Mouse (Mus musculus) megakaryocyte, embryonic 14.5 days (primary cell): Measurements from ENCODE around the gene Gfpt2. TPM values are rescaled to one million over a fixed set of nuclear protein-coding genes. Genes with fewer than 3 reads are reported as not detected.
A peak's percentile ranks its signal among the peaks of the same experiment; 100 is the strongest.

ENCODE experiments used
- H3K27me3 ChIP-seq: replicated peaks from 2 replicates; pipeline ENCODE3; 2012; ENCODE audit warnings: inconsistent platforms
- H3K36me3 ChIP-seq: replicated peaks from 2 replicates; pipeline ENCODE3; 2012; ENCODE audit warnings: low read length, inconsistent platforms, mixed read lengths
- H3K4me1 ChIP-seq: 2 replicates; pipeline ENCODE4 v1.6.1; 2012; ENCODE audit warnings: inconsistent platforms
- H3K4me3 ChIP-seq: replicated peaks from 2 replicates; pipeline ENCODE3; 2012; ENCODE audit warnings: moderate library complexity, mild to moderate bottlenecking, inconsistent platforms
- H3K9me3 ChIP-seq: 2 replicates; pipeline ENCODE4 v1.6.1; 2012; ENCODE audit warnings: inconsistent platforms
- FLI1 ChIP-seq: IDR thresholded peaks from 2 replicates; pipeline ENCODE4 v1.6.1; 2012; ENCODE audit warnings: low read length, inconsistent platforms, mixed read lengths
- GATA1 ChIP-seq: IDR thresholded peaks from 3 replicates; pipeline ENCODE4 v1.6.1; 2012; ENCODE audit warnings: mixed read lengths, low read length, inconsistent platforms, borderline replicate concordance
- polyA plus RNA-seq: library from polyadenylated mRNA; stranded (reverse); fragments of >175 nt; gene quantifications from 2 replicates; pipeline ENCODE4 v1.2.3, GENCODE M21; 2012; ENCODE audit warnings: low replicate concordance; ENCODE audit not compliant: insufficient read depth

The Gfpt2 gene
- polyA plus RNA-seq, 1 experiment: not detected

DNA sequence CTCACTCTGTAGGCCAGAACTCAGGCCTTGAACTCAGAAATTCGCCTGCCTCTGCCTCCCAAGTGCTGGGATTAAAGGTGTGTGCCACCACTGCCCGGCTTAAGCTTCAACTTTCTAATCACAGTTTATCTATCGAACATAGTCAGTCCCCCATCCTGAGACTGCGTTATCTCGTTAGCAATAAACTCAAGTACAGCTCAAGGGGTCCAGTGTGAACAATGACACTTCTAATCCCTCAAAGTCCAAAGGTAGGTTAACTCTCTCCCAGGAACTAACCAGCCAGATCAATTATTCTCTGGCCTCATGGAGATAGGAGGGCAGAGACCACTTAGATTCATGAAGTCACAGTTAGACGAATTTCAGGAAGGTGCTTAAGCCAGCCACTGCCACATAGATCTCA, 40.3 kb downstream of the Gfpt2 start:
- peaks cover 37% of the 10 kb centered on the region for H3K4me1 ChIP-seq
- TF ChIP-seq GATA1 (no peak), FLI1 (no peak)
- H3K27me3 ChIP-seq: peaks cover 13% of the 10 kb centered on the region
- H3K9me3 ChIP-seq: 0 out of 2 replicates have a peak, but pooled peaks cover 3% of the 10 kb centered on the region
- H3K36me3 ChIP-seq: no peaks in the 10 kb centered on the region
- no peak overlapping the region for H3K4me3 ChIP-seq

DNA sequence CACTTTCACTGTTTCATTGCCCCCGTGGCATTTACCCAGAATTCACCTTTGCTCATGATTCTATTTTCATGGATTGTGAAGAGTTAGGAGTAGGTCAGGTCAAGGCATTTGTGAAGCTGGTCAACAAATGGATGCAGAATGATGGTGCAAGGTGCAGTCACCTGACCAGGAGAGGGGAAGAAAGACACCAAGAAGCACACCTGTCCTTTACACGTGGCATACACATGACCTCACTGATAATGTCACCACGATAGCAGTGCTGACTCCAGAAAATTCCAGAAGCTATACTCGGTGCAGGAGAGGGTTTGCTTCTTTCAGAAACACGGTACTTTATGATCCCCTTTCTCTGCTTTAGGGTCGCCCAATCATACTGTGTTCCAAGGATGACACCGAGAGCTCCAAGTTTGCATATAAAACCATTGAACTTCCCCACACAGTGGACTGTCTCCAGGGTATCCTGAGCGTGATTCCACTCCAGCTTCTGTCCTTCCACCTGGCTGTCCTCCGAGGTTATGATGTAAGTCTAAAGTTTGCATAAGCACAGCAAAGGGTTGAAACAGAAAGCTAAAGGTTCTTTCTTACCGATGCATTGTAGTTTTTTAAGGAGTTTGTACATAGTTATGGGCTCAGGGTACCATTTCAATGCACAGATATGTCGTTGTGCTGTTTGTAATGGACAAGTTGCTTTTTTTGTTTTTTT, 41.4 kb downstream of the Gfpt2 start:
- Histone ChIP-seq H3K4me1 (peaks cover 37% of the 10 kb centered on the region), H3K4me3 (no peak overlapping the region), H3K36me3 (no peaks in the 10 kb centered on the region), H3K9me3 (0 out of 2 replicates have a peak, but pooled peaks cover 3% of the 10 kb centered on the region), H3K27me3 (peaks cover 10% of the 10 kb centered on the region)
- TF ChIP-seq GATA1 (no peak), FLI1 (no peak)

DNA sequence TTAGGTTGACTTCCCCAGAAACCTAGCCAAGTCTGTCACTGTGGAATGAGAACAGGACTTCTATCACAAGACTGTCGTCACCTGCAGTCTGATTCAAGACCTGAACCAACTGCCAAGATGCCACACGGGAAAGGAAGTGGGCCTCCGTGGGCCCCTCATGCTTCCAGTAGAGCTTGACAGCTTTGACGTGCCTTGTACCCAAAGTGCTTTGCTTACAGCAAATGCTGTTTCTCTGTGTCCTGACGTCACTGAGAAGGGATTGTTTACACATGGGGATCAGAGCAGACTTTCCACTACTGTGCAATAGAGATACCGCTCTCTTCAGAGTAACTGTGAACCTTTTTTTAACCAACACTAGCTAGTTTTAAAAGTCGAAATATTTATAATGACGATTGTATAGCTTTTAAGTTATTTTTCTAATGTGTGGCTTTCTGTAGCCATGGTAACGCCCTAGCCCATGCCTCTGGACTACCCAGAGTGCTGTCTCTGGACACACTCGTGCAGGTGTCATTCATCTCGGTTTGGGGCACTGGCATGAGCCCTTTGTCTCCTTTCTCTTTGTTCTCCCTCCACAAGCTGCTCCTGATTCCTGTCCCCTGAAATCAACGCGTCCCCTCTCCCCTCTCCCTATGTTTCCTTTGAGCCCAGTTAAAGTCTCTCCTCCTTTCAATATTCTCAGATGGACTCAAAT, 43.9 kb downstream of the Gfpt2 start:
- TF ChIP-seq FLI1 (no peak), GATA1 (no peak)
- Histone ChIP-seq H3K36me3 (no peaks in the 10 kb centered on the region), H3K27me3 (no peaks in the 10 kb centered on the region), H3K4me1 (peaks cover 49% of the 10 kb centered on the region), H3K4me3 (no peak overlapping the region), H3K9me3 (0 out of 2 replicates have a peak, but pooled peaks cover 3% of the 10 kb centered on the region)

DNA sequence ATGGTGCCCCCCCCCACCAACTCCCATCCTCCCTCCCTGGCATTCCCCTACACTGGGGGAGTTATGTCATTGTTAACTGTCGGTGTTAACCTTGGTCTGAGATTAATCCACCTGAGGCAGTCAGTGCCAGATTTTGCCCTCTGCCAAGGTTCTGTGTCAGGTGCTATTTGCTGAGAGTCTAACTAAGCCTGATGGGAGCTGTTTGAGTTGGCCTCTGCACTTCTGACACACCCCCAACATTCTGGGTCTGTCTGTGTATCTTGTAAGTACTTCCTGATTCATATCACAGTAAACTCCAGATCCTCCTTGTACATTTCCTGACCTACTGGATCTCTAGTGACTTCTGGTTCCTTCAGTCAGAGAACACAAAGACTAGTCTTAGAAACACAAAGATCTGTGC, 46.7 kb downstream of the Gfpt2 start:
- TF ChIP-seq GATA1 (no peak), FLI1 (no peak)
- Histone ChIP-seq H3K27me3 (no peaks in the 10 kb centered on the region), H3K4me1 (peaks cover 71% of the 10 kb centered on the region), H3K4me3 (no peak overlapping the region), H3K36me3 (no peaks in the 10 kb centered on the region), H3K9me3 (no peaks in the 10 kb centered on the region)

DNA sequence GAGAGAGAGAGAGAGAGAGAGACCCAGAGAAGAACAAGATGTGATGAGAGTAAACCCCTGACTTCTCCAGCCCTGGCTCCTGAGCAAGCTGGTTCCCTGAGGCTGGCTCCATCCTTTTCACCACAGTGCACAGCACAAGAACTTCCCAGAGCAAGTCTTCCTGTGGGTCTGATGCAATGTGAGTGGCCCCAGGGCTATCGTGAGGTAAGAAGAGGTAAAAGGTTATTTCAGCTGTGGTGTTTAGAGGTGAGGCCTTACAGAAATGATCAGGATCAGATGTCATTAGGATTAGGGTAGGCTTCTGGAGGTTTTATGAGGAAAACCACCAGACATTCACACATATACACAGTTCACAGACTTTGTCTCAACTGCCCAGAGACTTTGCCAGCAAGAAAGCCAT, 47.9 kb downstream of the Gfpt2 start:
- peaks cover 78% of the 10 kb centered on the region for H3K4me1 ChIP-seq
- H3K4me3 ChIP-seq: no peak overlapping the region
- no peaks in the 10 kb centered on the region for H3K9me3 ChIP-seq
- TF ChIP-seq GATA1 (no peak), FLI1 (no peak)
- H3K36me3 ChIP-seq: no peaks in the 10 kb centered on the region
- H3K27me3 ChIP-seq: no peaks in the 10 kb centered on the region

DNA sequence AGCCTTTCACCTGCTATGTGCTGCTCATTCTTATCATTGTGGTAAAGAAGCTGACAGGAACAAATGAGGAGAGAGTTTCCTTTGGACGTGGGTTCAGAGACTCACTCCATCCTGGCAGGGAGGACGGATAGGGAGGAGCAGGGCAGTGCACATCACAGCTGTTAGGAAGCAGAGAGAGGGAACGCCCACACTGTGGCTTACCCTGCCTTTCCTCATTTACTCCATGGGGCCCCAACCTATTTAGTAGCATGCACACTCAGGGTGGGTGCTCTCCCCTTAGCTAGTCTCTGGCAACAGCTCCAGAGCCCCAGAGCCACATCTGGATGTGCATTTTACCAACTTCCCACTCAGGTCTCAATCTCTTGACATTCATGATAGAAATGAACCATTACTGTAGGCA, 48.7 kb downstream of the Gfpt2 start:
- Histone ChIP-seq H3K4me3 (peak overlapping the region; percentile 85), H3K9me3 (no peaks in the 10 kb centered on the region), H3K36me3 (no peaks in the 10 kb centered on the region), H3K4me1 (peaks cover 81% of the 10 kb centered on the region), H3K27me3 (no peaks in the 10 kb centered on the region)
- no peak for TF ChIP-seq FLI1
- TF ChIP-seq GATA1: no peak

DNA sequence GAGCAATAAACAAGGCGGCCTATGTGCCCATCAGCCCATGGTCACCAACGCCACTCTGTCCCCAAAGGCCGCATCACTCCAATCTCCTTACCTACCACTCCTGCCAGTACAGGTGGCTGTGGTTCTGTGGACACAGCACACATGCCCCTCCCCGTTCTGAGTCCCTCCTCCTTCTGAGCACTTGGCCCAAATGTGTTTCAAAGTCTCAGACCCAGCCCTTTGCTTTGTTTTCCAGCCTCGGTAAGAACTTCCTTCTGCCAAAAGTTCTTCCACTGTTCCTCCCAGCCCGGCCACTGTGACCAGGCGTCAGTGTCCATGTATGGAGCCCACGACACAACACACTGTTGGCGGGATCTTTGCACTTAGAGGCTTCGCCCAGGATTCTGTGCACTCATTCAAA, 50.3 kb downstream of the Gfpt2 start:
- H3K36me3 ChIP-seq: no peaks in the 10 kb centered on the region
- peaks cover 83% of the 10 kb centered on the region for H3K4me1 ChIP-seq
- no peaks in the 10 kb centered on the region for H3K27me3 ChIP-seq
- no peak for TF ChIP-seq GATA1
- H3K4me3 ChIP-seq: no peak overlapping the region
- H3K9me3 ChIP-seq: no peaks in the 10 kb centered on the region

DNA sequence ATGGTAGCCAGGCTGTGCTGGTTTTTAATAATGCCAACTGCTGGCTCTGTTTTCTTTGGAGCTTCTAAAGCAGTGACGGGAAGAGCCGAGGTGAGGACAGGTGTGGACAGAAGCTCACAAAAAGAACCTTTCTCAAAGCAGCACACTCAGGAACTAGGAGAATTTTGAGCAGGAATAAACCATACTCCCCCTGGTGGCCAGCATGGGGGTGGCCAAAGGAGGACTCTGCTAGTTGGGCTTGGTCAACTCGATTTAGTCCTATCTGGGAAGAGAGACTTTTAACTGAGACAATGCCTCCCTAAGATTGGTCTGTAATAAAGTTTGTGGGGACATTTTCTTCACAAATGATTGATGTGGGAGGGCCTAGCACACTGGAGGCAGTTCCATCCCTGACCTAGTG, 51.0 kb downstream of the Gfpt2 start:
- peak overlapping the region; percentile 64 for H3K4me3 ChIP-seq
- TF ChIP-seq FLI1: no peak
- no peak for TF ChIP-seq GATA1
- H3K9me3 ChIP-seq: no peaks in the 10 kb centered on the region
- H3K27me3 ChIP-seq: no peaks in the 10 kb centered on the region
- peaks cover 83% of the 10 kb centered on the region for H3K4me1 ChIP-seq
- peaks cover 4% of the 10 kb centered on the region for H3K36me3 ChIP-seq

DNA sequence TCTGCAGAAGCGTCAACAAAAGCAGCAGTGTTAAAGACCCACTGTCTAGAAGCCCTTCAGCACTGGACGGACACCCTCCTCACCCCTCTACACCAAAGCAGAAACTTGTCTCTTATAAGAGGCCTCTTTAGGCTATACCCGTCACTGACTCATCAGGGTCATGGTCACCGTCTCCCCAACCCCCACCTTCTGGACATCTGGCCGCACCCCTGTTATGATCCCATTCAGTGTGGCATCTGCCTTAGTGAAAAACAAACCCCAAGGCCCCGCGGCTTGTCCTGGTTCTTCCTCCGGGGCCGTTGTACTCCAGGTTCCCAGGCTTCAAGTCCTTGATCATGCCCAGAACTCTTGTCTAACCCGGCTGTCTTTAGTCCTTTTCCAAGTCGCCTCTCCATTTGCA, 52.0 kb downstream of the Gfpt2 start:
- Histone ChIP-seq H3K4me3 (peak overlapping the region; percentile 96), H3K27me3 (no peaks in the 10 kb centered on the region), H3K9me3 (no peaks in the 10 kb centered on the region), H3K4me1 (peaks cover 79% of the 10 kb centered on the region), H3K36me3 (peaks cover 13% of the 10 kb centered on the region)
- TF ChIP-seq FLI1 (no peak), GATA1 (no peak)

DNA sequence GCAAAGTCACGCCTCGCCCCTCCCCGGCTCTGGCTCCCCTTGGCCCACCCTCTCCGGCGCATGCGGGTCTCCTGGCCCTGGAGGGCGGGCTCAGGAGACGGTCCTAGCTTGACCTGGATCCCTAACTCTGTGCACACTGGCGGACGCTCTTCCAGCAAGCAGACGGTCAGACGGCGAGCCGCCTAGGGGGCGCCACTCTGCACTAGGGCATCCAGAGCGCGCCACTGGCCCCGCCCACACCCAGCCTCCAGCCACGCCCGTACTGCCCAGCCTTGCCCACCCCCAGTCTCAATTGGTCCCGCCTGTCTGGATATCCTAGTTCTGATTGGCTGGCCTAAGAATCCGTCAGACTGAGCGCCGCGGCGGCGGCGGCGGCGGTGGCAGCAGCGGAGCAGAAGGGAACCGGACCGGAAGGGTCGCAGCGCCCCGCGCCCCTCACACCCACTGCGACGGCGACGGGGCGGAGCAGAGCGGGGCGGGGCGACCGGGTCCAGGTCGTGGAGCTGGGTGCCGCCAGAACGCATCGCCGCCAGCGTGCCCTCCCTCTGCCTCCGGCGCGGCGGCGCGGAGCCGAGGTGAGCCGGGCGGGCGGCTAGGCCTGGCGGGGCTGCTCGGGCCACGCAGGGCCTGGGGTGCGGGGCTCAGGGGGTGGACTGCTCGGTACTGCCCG, 52.6 kb downstream of the Gfpt2 start, which contains the start of gene Mapk9:
Gene Mapk9 (plus strand): TSS at position 351 of the 670 bp plus-strand sequence.
- no peak for TF ChIP-seq FLI1
- Histone ChIP-seq H3K4me1 (peaks cover 78% of the 10 kb centered on the region), H3K27me3 (no peaks in the 10 kb centered on the region)

More for the DNA sequence above, 52.6 kb downstream of the Gfpt2 start, which contains the start of gene Mapk9:
- H3K9me3 ChIP-seq: no peaks in the 10 kb centered on the region
- peaks cover 19% of the 10 kb centered on the region for H3K36me3 ChIP-seq
- H3K4me3 ChIP-seq: peak within 1 kb of the TSS; percentile 96
